Mouse (Mus musculus): ENCODE measurements around the gene Sbf2. TPM values are rescaled to one million over a fixed set of nuclear protein-coding genes. Genes with fewer than 3 reads are reported as not detected.

Sbf2 gene
- polyA plus RNA-seq, 1 experiment: 8.8 TPM

GRCm38 (mm10) chr7:110298739-110299410 is 315.8 kb downstream of the Sbf2 start:
- no peak for DNase-seq
- H3K4me3 ChIP-seq (ENCODE audit: control insufficient read depth, insufficient read depth, low read length): no peak overlapping the region
- no peaks in the 10 kb centered on the region for H3K36me3 ChIP-seq (ENCODE audit: control insufficient read depth, insufficient read depth, low read length)
- H3K4me1 ChIP-seq (replicated peaks; ENCODE audit: control insufficient read depth, insufficient read depth, low read length): no peaks in the 10 kb centered on the region
- TF ChIP-seq POLR2A (IDR thresholded peaks at IDR 0.05; ENCODE audit: control insufficient read depth, extremely low read depth, insufficient read depth, low read length, poor library complexity): no peak
- no peak for TF ChIP-seq CTCF (IDR thresholded peaks at IDR 0.05; ENCODE audit: borderline replicate concordance, control insufficient read depth, extremely low read depth, insufficient read depth, low read length, poor library complexity)
- WGBS: 93% methylated on average over 17 of the region's 17 CpGs
- no peak overlapping the region for H3K27ac ChIP-seq (ENCODE audit: control insufficient read depth, insufficient read depth, low read length)
- no peaks in the 10 kb centered on the region for H3K27me3 ChIP-seq (ENCODE audit: control insufficient read depth, insufficient read depth, low read length)

- WGBS: 94% methylated on average over 7 of the region's 7 CpGs
- H3K27me3 ChIP-seq (ENCODE audit: control insufficient read depth, insufficient read depth, low read length): no peaks in the 10 kb centered on the region
- no peak for DNase-seq
- no peak for TF ChIP-seq CTCF (IDR thresholded peaks at IDR 0.05; ENCODE audit: borderline replicate concordance, control insufficient read depth, extremely low read depth, insufficient read depth, low read length, poor library complexity)
- no peak for TF ChIP-seq POLR2A (IDR thresholded peaks at IDR 0.05; ENCODE audit: control insufficient read depth, extremely low read depth, insufficient read depth, low read length, poor library complexity)
- H3K27ac ChIP-seq (ENCODE audit: control insufficient read depth, insufficient read depth, low read length): no peak overlapping the region
- H3K36me3 ChIP-seq (ENCODE audit: control insufficient read depth, insufficient read depth, low read length): no peaks in the 10 kb centered on the region
- H3K4me3 ChIP-seq (ENCODE audit: control insufficient read depth, insufficient read depth, low read length): no peak overlapping the region
- H3K4me1 ChIP-seq (replicated peaks; ENCODE audit: control insufficient read depth, insufficient read depth, low read length): no peaks in the 10 kb centered on the region
Measured at GRCm38 (mm10) chr7:110298090-110298489, 316.6 kb downstream of the Sbf2 start.

GRCm38 (mm10) chr7:110297611-110298010 is 317.1 kb downstream of the Sbf2 start:
- TF ChIP-seq CTCF (IDR thresholded peaks at IDR 0.05; ENCODE audit: borderline replicate concordance, control insufficient read depth, extremely low read depth, insufficient read depth, low read length, poor library complexity) (no peak), POLR2A (IDR thresholded peaks at IDR 0.05; ENCODE audit: control insufficient read depth, extremely low read depth, insufficient read depth, low read length, poor library complexity) (no peak)
- H3K4me1 ChIP-seq (replicated peaks; ENCODE audit: control insufficient read depth, insufficient read depth, low read length): no peaks in the 10 kb centered on the region
- H3K4me3 ChIP-seq (ENCODE audit: control insufficient read depth, insufficient read depth, low read length): no peak overlapping the region
- no peaks in the 10 kb centered on the region for H3K27me3 ChIP-seq (ENCODE audit: control insufficient read depth, insufficient read depth, low read length)
- H3K27ac ChIP-seq (ENCODE audit: control insufficient read depth, insufficient read depth, low read length): no peak overlapping the region
- no peaks in the 10 kb centered on the region for H3K36me3 ChIP-seq (ENCODE audit: control insufficient read depth, insufficient read depth, low read length)
- 92% methylated on average over 4 of the region's 4 CpGs for WGBS
- no peak for DNase-seq

- DNase-seq: no peak
- Histone ChIP-seq H3K27me3 (ENCODE audit: control insufficient read depth, insufficient read depth, low read length) (no peaks in the 10 kb centered on the region), H3K4me3 (ENCODE audit: control insufficient read depth, insufficient read depth, low read length) (no peak overlapping the region), H3K27ac (ENCODE audit: control insufficient read depth, insufficient read depth, low read length) (no peak overlapping the region), H3K36me3 (ENCODE audit: control insufficient read depth, insufficient read depth, low read length) (no peaks in the 10 kb centered on the region), H3K4me1 (replicated peaks; ENCODE audit: control insufficient read depth, insufficient read depth, low read length) (no peaks in the 10 kb centered on the region)
- 90% methylated on average over 17 of the region's 17 CpGs for WGBS
- no peak for TF ChIP-seq POLR2A (IDR thresholded peaks at IDR 0.05; ENCODE audit: control insufficient read depth, extremely low read depth, insufficient read depth, low read length, poor library complexity)
- TF ChIP-seq CTCF (IDR thresholded peaks at IDR 0.05; ENCODE audit: borderline replicate concordance, control insufficient read depth, extremely low read depth, insufficient read depth, low read length, poor library complexity): no peak
Measured at GRCm38 (mm10) chr7:110296889-110297603, 317.7 kb downstream of the Sbf2 start.

- Histone ChIP-seq H3K4me1 (replicated peaks; ENCODE audit: control insufficient read depth, insufficient read depth, low read length) (no peaks in the 10 kb centered on the region), H3K27ac (ENCODE audit: control insufficient read depth, insufficient read depth, low read length) (no peak overlapping the region), H3K4me3 (ENCODE audit: control insufficient read depth, insufficient read depth, low read length) (no peak overlapping the region), H3K27me3 (ENCODE audit: control insufficient read depth, insufficient read depth, low read length) (no peaks in the 10 kb centered on the region), H3K36me3 (ENCODE audit: control insufficient read depth, insufficient read depth, low read length) (no peaks in the 10 kb centered on the region)
- DNase-seq: no peak
- 80% methylated on average over 4 of the region's 4 CpGs for WGBS
- no peak for TF ChIP-seq CTCF (IDR thresholded peaks at IDR 0.05; ENCODE audit: borderline replicate concordance, control insufficient read depth, extremely low read depth, insufficient read depth, low read length, poor library complexity)
- no peak for TF ChIP-seq POLR2A (IDR thresholded peaks at IDR 0.05; ENCODE audit: control insufficient read depth, extremely low read depth, insufficient read depth, low read length, poor library complexity)
Measured at GRCm38 (mm10) chr7:110289647-110290046, 325.1 kb downstream of the Sbf2 start.

GRCm38 (mm10) chr7:110288731-110289191 is 326.0 kb downstream of the Sbf2 start:
- Histone ChIP-seq H3K27ac (ENCODE audit: control insufficient read depth, insufficient read depth, low read length) (no peak overlapping the region), H3K4me3 (ENCODE audit: control insufficient read depth, insufficient read depth, low read length) (no peak overlapping the region), H3K36me3 (ENCODE audit: control insufficient read depth, insufficient read depth, low read length) (no peaks in the 10 kb centered on the region), H3K27me3 (ENCODE audit: control insufficient read depth, insufficient read depth, low read length) (no peaks in the 10 kb centered on the region), H3K4me1 (replicated peaks; ENCODE audit: control insufficient read depth, insufficient read depth, low read length) (no peaks in the 10 kb centered on the region)
- no peak for TF ChIP-seq POLR2A (IDR thresholded peaks at IDR 0.05; ENCODE audit: control insufficient read depth, extremely low read depth, insufficient read depth, low read length, poor library complexity)
- no peak for TF ChIP-seq CTCF (IDR thresholded peaks at IDR 0.05; ENCODE audit: borderline replicate concordance, control insufficient read depth, extremely low read depth, insufficient read depth, low read length, poor library complexity)
- no peak for DNase-seq
- 92% methylated on average over 6 of the region's 6 CpGs for WGBS

Data from thymus, adult 2 months (tissue).